ENCODE assay signal across 8 mouse cellular contexts in genomic region chr8:95165923-95166322, GRCm38 (mm10). TPM values are rescaled to one million over a fixed set of nuclear protein-coding genes. Genes with fewer than 3 reads are reported as not detected.
DNase-seq lines count a peak whose midpoint lies in the region; ATAC-seq and TF ChIP-seq lines count a peak whose summit lies in the region.

No protein-coding gene starts in this region.

- no peak for TF ChIP-seq CTCF in stomach, postnatal 0 days (IDR thresholded peaks at IDR 0.05; ENCODE audit: low read depth)

- no peak for DNase-seq in hindbrain, embryonic 11.5 days (ENCODE audit: low spot score)
- peak; percentile 61 for DNase-seq in NIH3T3 (ENCODE audit: low read depth)
- DNase-seq in cerebellum, adult 9-11 months, result peak; percentile 58
- DNase-seq in heart, postnatal 25 days (ENCODE audit: low spot score), result peak; percentile 59
- DNase-seq in ovary, postnatal 36 days (ENCODE audit: low spot score), result peak; percentile 65
- DNase-seq in stomach, postnatal 0 days (ENCODE audit: low spot score), result no peak

- 60% methylated on average over 11 of the region's 11 CpGs for WGBS in hindbrain, embryonic 16.5 days
- 75% methylated on average over 11 of the region's 11 CpGs for WGBS in hindbrain, embryonic 11.5 days
- 68% methylated on average over 11 of the region's 11 CpGs for WGBS in midbrain, embryonic 16.5 days
- WGBS in stomach, postnatal 0 days, result 65% methylated on average over 11 of the region's 11 CpGs

- H3K4me2 ChIP-seq in hindbrain, embryonic 16.5 days (ENCODE audit: low read length), result no peak overlapping the region
- H3K4me2 ChIP-seq in hindbrain, embryonic 11.5 days (replicated peaks; ENCODE audit: low read depth, low read length), result no peak overlapping the region
- H3K4me2 ChIP-seq in midbrain, embryonic 16.5 days (ENCODE audit: low read length), result no peak overlapping the region
- H3K4me2 ChIP-seq in stomach, postnatal 0 days (replicated peaks; ENCODE audit: low read depth), result no peak overlapping the region

- no peak overlapping the region for H3K27ac ChIP-seq in hindbrain, embryonic 16.5 days (ENCODE audit: low read depth, low read length)
- no peak overlapping the region for H3K27ac ChIP-seq in hindbrain, embryonic 11.5 days (ENCODE audit: low read depth, low read length)
- no peak overlapping the region for H3K27ac ChIP-seq in midbrain, embryonic 16.5 days (ENCODE audit: low read length)
- no peak overlapping the region for H3K27ac ChIP-seq in stomach, postnatal 0 days (replicated peaks)

- no peak overlapping the region for H3K4me3 ChIP-seq in hindbrain, embryonic 16.5 days (ENCODE audit: low read length)
- no peak overlapping the region for H3K4me3 ChIP-seq in hindbrain, embryonic 11.5 days (ENCODE audit: low read depth, low read length)
- H3K4me3 ChIP-seq in midbrain, embryonic 16.5 days (ENCODE audit: low read depth, low read length), result no peak overlapping the region
- no peak overlapping the region for H3K4me3 ChIP-seq in stomach, postnatal 0 days (ENCODE audit: low read depth, low read length)

- no peaks in the 10 kb centered on the region for H3K27me3 ChIP-seq in hindbrain, embryonic 16.5 days (replicated peaks; ENCODE audit: control insufficient read depth, insufficient read depth, low read length)
- H3K27me3 ChIP-seq in hindbrain, embryonic 11.5 days (ENCODE audit: control insufficient read depth, insufficient read depth, low read length), result no peaks in the 10 kb centered on the region
- H3K27me3 ChIP-seq in midbrain, embryonic 16.5 days (ENCODE audit: control insufficient read depth, insufficient read depth, low read depth, low read length), result no peaks in the 10 kb centered on the region
- H3K27me3 ChIP-seq in stomach, postnatal 0 days (ENCODE audit: control insufficient read depth, insufficient read depth, low read length), result no peaks in the 10 kb centered on the region

- H3K4me1 ChIP-seq in hindbrain, embryonic 16.5 days (ENCODE audit: control insufficient read depth, insufficient read depth, low read depth, low read length), result no peaks in the 10 kb centered on the region
- peaks cover 3% of the 10 kb centered on the region; the same call in 1 of the 2 replicates for H3K4me1 ChIP-seq in hindbrain, embryonic 11.5 days (replicated peaks; ENCODE audit: control insufficient read depth, insufficient read depth, low read length)
- no peaks in the 10 kb centered on the region for H3K4me1 ChIP-seq in midbrain, embryonic 16.5 days (ENCODE audit: control insufficient read depth, insufficient read depth, low read length)
- no peaks in the 10 kb centered on the region for H3K4me1 ChIP-seq in stomach, postnatal 0 days (replicated peaks; ENCODE audit: control insufficient read depth, insufficient read depth)

- intact Hi-C loops in heart, postnatal 25 days (cut with DNase I), result no loop called here

- H3K36me3 ChIP-seq in hindbrain, embryonic 16.5 days (ENCODE audit: control insufficient read depth, insufficient read depth, low read length), result no peaks in the 10 kb centered on the region
- H3K36me3 ChIP-seq in hindbrain, embryonic 11.5 days (ENCODE audit: control insufficient read depth, insufficient read depth, low read length), result no peaks in the 10 kb centered on the region
- no peaks in the 10 kb centered on the region for H3K36me3 ChIP-seq in midbrain, embryonic 16.5 days (ENCODE audit: control insufficient read depth, insufficient read depth, low read length)
- no peaks in the 10 kb centered on the region for H3K36me3 ChIP-seq in stomach, postnatal 0 days (ENCODE audit: control insufficient read depth, insufficient read depth, low read length)

- TF ChIP-seq EP300 in stomach, postnatal 0 days (optimal IDR thresholded peaks at IDR 0.05), result no peak

- H3K9ac ChIP-seq in hindbrain, embryonic 16.5 days (ENCODE audit: low read depth, low read length), result no peak overlapping the region; the same call in 1 of the 2 replicates
- no peak overlapping the region for H3K9ac ChIP-seq in hindbrain, embryonic 11.5 days (ENCODE audit: low read depth, low read length)
- H3K9ac ChIP-seq in midbrain, embryonic 16.5 days (ENCODE audit: low read depth, low read length), result no peak overlapping the region
- H3K9ac ChIP-seq in stomach, postnatal 0 days (ENCODE audit: low read length), result no peak overlapping the region

- H3K9me3 ChIP-seq in hindbrain, embryonic 16.5 days (ENCODE audit: control insufficient read depth, low read length), result no peaks in the 10 kb centered on the region
- H3K9me3 ChIP-seq in hindbrain, embryonic 11.5 days (ENCODE audit: control insufficient read depth, low read length), result no peaks in the 10 kb centered on the region
- H3K9me3 ChIP-seq in midbrain, embryonic 16.5 days (replicated peaks; ENCODE audit: control insufficient read depth, low read length, poor library complexity, severe bottlenecking), result no peaks in the 10 kb centered on the region
- H3K9me3 ChIP-seq in stomach, postnatal 0 days (ENCODE audit: control insufficient read depth, low read length), result no peaks in the 10 kb centered on the region

- ATAC-seq in hindbrain, embryonic 16.5 days, result peak; percentile 65; the same call in 1 of the 2 replicates
- no peak for ATAC-seq in hindbrain, embryonic 11.5 days (ENCODE audit: low FRiP score)
- no peak for ATAC-seq in midbrain, embryonic 16.5 days
- no peak for ATAC-seq in stomach, postnatal 0 days (ENCODE audit: low FRiP score, low TSS enrichment)

RNA-seq across cellular contexts. Expression of gene Kifc3, which starts 36.7 kb away (rescaled TPM):
- polyA plus RNA-seq in hindbrain, embryonic 16.5 days (2015; fragmentation: Nextera tagmentation; extraction: Ambion mirVana), result 24.0 and 27.7 TPM in 2 replicates
- 5.2 and 5.7 TPM in 2 replicates for polyA plus RNA-seq in hindbrain, embryonic 11.5 days (2014; fragmentation: Nextera tagmentation; extraction: Ambion mirVana)
- total RNA-seq in heart, postnatal 25 days (2021), result 10 to 100 TPM; 67.1 to 72.4 TPM
- polyA plus RNA-seq in midbrain, embryonic 16.5 days (2015; fragmentation: Nextera tagmentation; extraction: Ambion mirVana), result 28.2 and 31.1 TPM in 2 replicates
- 14.1 and 14.2 TPM in 2 replicates for polyA plus RNA-seq in stomach, postnatal 0 days (2015; fragmentation: Nextera tagmentation; extraction: Ambion mirVana)

Comparison
In these comparisons a context has a peak if more than half of its experiments do, and no peak if none do; other contexts are left out.
1. DNase-seq: peak in NIH3T3 (single experiment), cerebellum, adult 9-11 months (single experiment), heart, postnatal 25 days (single experiment) and ovary, postnatal 36 days (single experiment); none in hindbrain, embryonic 11.5 days (single experiment) and stomach, postnatal 0 days (single experiment).